Mouse (Mus musculus) forebrain, embryonic 10.5 days (tissue): ENCODE measurements around the gene Cldn13. TPM values are rescaled to one million over a fixed set of nuclear protein-coding genes. Genes with fewer than 3 reads are reported as not detected.
"Not testable (repeated sequence)": the region's sequence is repeated elsewhere in the genome, so short reads cannot be mapped to it uniquely, and the experiment has no call there.

Source experiments
- DNase-seq: peaks from one replicate; pipeline ENCODE4 v3.0.0-alpha.2; 2017; ENCODE audit warnings: low spot score; ENCODE audit errors: extremely low spot score
- H3K27ac ChIP-seq: fragments of 300-500 bp; sonication (generic); 2 replicates; pipeline ENCODE4 v1.5.1; 2016; ENCODE audit warnings: mild to moderate bottlenecking
- H3K27me3 ChIP-seq: fragments of 300-500 bp; sonication (generic); 2 replicates; pipeline ENCODE4 v1.6.1; 2016; ENCODE audit warnings: mild to moderate bottlenecking; ENCODE audit not compliant: poor library complexity, severe bottlenecking
- H3K36me3 ChIP-seq: fragments of 300-500 bp; sonication (generic); replicated peaks from 2 replicates; pipeline ENCODE4 v1.6.1; 2016; ENCODE audit warnings: mild to moderate bottlenecking, moderate library complexity
- H3K4me1 ChIP-seq: fragments of 300-500 bp; sonication (generic); 2 replicates; pipeline ENCODE4 v1.6.1; 2016
- H3K4me3 ChIP-seq: fragments of 300-500 bp; sonication (generic); 2 replicates; pipeline ENCODE4 v1.5.1; 2016; ENCODE audit warnings: mild to moderate bottlenecking, moderate library complexity
- H3K9me3 ChIP-seq: fragments of 300-500 bp; sonication (generic); 2 replicates; pipeline ENCODE4 v1.6.1; 2016; ENCODE audit warnings: mild to moderate bottlenecking, moderate library complexity
- WGBS: fragments of 180-500 bp; shearing (Covaris S2); methylation state at CpG from one replicate; pipeline ENCODE4 v1.1.7; 2016; 5-methylcytosine and 5-hydroxymethylcytosine counted together
- polyA plus RNA-seq: library from polyadenylated mRNA; unstranded; fragments of >200 nt; fragmentation: Nextera tagmentation; extraction: Ambion mirVana; gene quantifications from 2 replicates; pipeline ENCODE4 v1.2.1, GENCODE M21; 2016

Cldn13 gene
- polyA plus RNA-seq, 1 experiment from 2014 or later = 4.9 TPM

DNA sequence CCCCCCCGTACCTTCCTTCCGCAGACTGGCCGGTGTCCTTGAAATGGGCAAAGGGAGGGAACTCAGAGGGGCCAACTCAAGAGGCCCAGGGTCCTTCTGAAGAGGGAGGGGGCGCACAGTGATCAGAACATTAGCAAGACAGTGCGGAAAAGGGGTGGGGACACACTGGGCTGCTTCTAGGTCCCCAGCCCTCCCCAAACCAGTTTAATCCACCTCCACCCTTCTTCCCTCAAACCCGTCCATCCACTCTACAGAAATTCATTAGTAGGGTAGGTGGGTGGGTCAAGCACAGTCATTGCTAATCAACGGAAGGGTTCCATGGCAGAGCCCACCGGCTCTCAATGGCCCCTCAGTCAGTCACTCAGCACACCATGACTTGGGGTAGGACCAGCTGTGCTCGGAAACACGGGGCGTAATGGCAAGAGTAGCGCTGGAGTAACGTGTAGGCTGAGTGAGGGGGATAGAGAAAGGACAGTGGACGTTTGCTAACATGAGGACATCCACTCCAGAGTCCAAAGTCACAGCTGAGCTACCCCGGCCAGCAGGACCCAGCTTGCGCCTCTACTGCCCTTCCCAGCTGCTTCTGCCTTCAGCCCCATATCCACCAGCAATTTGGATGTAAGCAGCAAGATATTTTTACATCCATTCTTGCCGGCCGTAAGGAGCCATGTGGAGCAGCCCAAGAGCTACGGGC lies 30.1 kb upstream of the Cldn13 start:
- no peaks in the 10 kb centered on the region for H3K9me3 ChIP-seq
- DNase-seq = no peak
- H3K4me1 ChIP-seq = peaks cover 25% of the 10 kb centered on the region
- 0 out of 2 replicates have a peak overlapping the region, but pooled peaks have one; percentile 15 for H3K27ac ChIP-seq
- 41% methylated on average over 18 of the region's 19 CpGs for WGBS
- H3K4me3 ChIP-seq = peak overlapping the region; percentile 37
- H3K27me3 ChIP-seq = peaks cover 50% of the 10 kb centered on the region
- no peaks in the 10 kb centered on the region for H3K36me3 ChIP-seq

DNA sequence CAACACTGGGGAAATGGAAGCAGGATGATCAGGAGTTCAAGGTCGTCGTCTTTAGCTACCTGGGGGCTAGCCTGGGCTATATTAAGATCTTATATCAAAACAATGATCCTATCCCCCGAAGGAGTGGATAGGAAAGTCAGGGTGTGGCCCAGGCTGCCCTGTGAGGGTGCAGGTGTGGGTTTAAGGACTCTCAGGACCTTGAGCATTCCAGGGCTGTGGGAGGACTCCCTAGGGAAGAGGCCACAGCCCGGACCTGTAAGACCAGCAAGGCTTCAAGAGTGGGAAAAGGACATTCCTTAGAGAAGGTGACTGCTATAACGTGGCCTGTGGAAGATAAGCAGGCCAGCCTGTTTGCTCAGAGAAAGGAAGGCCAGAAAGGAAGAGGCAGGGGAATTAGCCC lies 28.9 kb upstream of the Cldn13 start:
- Histone ChIP-seq H3K9me3 (no peaks in the 10 kb centered on the region), H3K36me3 (no peaks in the 10 kb centered on the region), H3K27me3 (peaks cover 50% of the 10 kb centered on the region), H3K27ac (no peak overlapping the region), H3K4me3 (no peak overlapping the region), H3K4me1 (peaks cover 25% of the 10 kb centered on the region)
- no peak for DNase-seq
- 83% methylated on average over 5 of the region's 5 CpGs for WGBS

DNA sequence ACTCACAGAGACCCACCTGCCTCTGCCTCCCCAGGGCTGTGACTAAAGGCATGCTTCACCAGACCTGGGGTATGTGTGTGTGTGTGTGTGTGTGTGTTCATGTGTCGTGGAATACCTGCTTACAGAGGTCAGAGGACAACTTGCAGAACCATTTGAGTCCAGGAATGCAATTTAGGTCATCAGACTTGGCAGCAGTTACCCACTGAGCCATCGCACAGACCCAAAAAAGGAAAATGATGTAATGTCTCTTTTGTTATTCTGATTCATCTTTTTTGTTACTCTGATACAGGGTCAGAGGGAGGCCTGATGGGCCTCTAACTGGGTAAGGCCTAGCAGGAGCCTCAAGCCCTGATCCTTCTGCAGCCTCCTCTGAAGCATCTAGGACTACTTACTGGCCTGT lies 27.4 kb upstream of the Cldn13 start:
- Histone ChIP-seq H3K4me3 (no peak overlapping the region), H3K27me3 (peaks cover 39% of the 10 kb centered on the region), H3K27ac (no peak overlapping the region), H3K4me1 (peaks cover 20% of the 10 kb centered on the region), H3K36me3 (no peaks in the 10 kb centered on the region), H3K9me3 (no peaks in the 10 kb centered on the region)
- DNase-seq = no peak
- 83% methylated on average over 2 of the region's 2 CpGs for WGBS

DNA sequence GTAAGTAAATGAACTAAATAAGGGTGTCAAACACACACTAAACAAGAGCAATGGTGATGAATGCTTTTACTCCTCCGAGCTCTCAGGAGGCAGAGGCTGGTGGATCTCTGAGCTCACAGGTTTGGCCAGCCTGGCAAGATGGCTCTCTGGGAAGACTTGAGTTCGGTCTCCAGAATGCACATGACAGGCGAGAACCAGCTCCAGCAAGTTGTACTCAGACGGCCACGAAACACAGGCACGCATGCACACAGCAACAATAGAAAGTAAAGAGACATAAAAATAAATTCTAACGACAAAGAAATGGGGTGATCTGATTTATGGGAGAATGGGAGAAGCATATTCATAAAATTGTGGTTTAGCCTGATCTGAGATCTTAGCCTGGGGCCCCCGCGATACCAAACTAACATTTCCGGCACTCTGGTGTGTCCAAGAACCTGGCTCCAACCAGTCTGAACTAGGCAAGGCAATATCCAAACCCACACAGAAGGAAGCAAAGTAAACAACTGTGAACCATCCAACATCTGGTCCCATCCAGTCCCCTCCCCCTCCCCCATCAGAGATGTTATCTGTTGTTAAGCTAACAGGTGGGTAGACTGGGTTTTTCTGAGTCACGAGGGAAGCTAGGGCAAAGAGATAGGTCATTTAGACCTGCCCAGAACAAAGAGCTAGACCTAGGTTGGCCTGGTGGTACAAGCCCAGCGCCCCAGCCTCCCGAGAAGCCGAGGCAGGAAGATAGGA lies 26.3 kb upstream of the Cldn13 start:
- Histone ChIP-seq H3K27ac (no peak overlapping the region), H3K9me3 (no peaks in the 10 kb centered on the region), H3K27me3 (peaks cover 28% of the 10 kb centered on the region), H3K4me3 (no peak overlapping the region), H3K4me1 (peaks cover 9% of the 10 kb centered on the region), H3K36me3 (no peaks in the 10 kb centered on the region)
- 90% methylated on average over 14 of the region's 14 CpGs for WGBS
- DNase-seq = no peak

DNA sequence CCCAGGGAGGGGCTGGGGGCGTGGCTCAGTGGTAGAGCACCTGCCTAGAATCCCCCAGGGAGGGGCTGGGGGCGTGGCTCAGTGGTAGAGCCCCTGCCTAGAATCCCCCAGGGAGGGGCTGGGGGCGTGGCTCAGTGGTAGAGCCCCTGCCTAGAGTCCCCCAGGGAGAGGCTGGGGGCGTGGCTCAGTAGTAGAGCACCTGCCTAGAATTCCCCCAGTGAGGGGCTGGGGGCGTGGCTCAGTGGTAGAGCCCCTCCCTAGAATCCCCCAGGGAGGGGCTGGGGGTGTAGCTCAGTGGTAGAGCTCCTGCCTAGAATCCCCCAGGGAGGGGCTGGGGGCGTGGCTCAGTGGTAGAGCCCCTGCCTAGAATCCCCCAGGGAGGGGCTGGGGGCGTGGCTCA lies 24.2 kb upstream of the Cldn13 start:
- not testable (repeated sequence) for H3K27ac ChIP-seq, H3K36me3 ChIP-seq, DNase-seq, H3K9me3 ChIP-seq, H3K27me3 ChIP-seq, H3K4me1 ChIP-seq, H3K4me3 ChIP-seq
- 93% methylated on average over 3 of the region's 7 CpGs for WGBS

DNA sequence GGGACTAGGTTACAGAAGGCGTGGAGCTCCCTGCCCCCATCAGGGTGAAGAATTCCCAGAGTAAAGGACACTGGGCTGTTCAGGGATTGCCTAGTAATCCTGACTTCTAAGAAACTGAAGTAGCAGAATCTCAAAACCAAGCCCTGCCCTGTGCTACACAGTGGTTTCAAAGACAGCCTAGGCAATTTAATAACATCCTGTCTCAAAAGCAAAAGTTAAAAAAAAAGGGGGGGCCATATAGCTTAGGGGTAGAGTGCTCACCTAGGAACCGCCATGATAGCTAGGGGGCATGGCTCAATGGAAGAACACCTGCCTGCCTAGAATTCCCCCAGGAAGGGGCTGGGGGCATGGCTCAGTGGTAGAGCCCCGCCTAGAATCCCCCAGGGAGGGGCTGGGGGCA lies 23.7 kb upstream of the Cldn13 start:
- Histone ChIP-seq H3K9me3 (no peaks in the 10 kb centered on the region), H3K4me3 (no peak overlapping the region), H3K4me1 (no peaks in the 10 kb centered on the region), H3K27ac (no peak overlapping the region), H3K36me3 (peaks cover 4% of the 10 kb centered on the region; the same call in 1 of the 2 replicates), H3K27me3 (0 out of 2 replicates have a peak, but pooled peaks cover 2% of the 10 kb centered on the region)
- 79% methylated on average over 3 of the region's 3 CpGs for WGBS
- DNase-seq = no peak

DNA sequence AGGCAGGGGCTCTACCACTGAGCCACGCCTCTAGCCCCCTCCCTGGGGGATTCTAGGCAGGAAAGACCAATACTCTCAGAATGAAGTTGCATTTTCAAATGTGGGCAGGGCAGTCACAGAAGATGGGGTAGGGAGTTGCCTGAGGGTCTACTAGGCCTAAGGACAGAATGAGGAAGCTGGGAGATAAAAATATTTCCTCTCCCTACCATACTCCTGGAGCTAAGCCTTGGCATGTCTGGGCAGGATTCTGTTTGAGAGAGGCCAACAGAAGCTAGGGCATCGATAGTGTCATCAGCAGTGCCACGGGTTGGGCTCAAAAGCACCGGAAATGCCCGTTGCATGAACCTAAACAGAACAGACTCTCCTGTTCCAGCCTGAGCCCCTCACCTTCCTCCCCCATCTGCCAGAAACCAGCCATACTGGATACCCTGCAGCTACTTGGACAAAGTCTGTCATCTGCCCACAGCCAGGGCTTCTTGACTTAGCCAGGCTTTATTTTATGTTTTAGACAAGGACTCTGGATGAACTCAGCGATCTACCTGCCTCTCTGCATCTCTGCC lies 21.4 kb upstream of the Cldn13 start:
- WGBS = 90% methylated on average over 6 of the region's 6 CpGs
- no peaks in the 10 kb centered on the region for H3K9me3 ChIP-seq
- H3K27ac ChIP-seq = no peak overlapping the region
- H3K4me3 ChIP-seq = no peak overlapping the region
- H3K4me1 ChIP-seq = peaks cover 13% of the 10 kb centered on the region
- peaks cover 10% of the 10 kb centered on the region for H3K36me3 ChIP-seq
- no peak for DNase-seq
- H3K27me3 ChIP-seq = no peaks in the 10 kb centered on the region

DNA sequence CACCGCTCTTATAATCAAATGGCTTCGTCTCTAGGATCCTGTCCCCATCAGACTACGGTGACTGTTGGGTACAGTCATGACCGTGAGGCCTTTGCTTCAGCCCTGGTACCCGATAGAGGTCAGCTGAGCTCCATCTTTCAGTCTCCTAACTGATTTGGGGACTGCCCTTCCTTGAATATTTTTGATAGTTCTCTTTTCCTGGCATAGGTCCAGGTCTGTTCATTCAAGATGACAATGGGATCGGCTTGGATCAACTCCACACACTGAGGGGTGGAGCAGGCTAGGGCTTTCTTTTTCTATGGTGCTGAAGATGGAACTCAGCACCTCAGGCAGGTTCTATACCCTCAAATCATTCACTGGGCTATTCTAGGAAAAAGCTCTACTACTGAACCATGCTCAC lies 20.7 kb upstream of the Cldn13 start:
- Histone ChIP-seq H3K9me3 (no peaks in the 10 kb centered on the region), H3K36me3 (peaks cover 10% of the 10 kb centered on the region), H3K4me1 (peaks cover 15% of the 10 kb centered on the region), H3K4me3 (no peak overlapping the region), H3K27me3 (no peaks in the 10 kb centered on the region), H3K27ac (no peak overlapping the region)
- 91% methylated on average over 6 of the region's 6 CpGs for WGBS
- DNase-seq = no peak

DNA sequence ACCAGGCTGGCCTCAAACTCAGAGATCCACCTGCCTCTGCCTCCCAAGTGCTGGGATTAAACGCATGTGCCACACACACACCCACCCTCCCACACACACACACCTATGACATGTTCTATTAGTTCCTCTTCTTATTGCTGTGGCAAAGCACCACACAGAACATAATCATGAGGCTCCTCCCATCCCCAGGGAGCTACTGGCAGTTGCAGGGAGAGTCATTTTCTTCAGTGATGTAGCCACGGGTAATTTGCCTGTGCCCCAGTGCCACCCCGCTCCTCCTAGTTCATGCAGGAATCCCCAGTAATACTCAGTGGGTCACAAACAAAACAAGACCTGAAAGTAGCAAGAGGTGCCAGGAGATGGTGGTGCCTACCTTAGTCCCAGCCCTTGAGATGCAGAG lies 19.3 kb upstream of the Cldn13 start:
- no peak overlapping the region for H3K4me3 ChIP-seq

DNA sequence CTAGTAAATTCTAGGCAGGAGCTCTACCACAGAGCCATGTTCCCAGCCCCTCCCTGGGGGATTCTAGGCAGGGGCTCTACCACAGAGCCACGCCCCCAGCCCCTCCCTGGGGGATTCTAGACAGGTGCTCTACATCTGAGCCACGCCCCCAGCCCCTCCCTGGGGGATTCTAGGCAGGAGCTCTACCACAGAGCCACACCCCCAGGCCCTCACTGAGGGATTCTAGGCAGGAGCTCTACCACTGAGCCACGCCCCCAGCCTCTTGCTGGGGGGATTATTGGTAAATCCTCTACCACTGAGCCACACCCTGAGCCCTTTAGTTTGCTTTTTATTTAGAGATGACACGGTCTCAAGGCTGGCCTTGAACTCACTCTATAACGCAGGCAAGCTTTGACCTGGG lies 18.4 kb upstream of the Cldn13 start:
- H3K4me3 ChIP-seq, H3K27me3 ChIP-seq, DNase-seq, H3K9me3 ChIP-seq, H3K36me3 ChIP-seq, H3K27ac ChIP-seq: not testable (repeated sequence)
- 94% methylated on average over 5 of the region's 5 CpGs for WGBS
- H3K4me1 ChIP-seq = peaks cover 15% of the 10 kb centered on the region

More for the DNA sequence above, 19.3 kb upstream of the Cldn13 start:
- Histone ChIP-seq H3K36me3 (peaks cover 10% of the 10 kb centered on the region), H3K9me3 (no peaks in the 10 kb centered on the region), H3K4me1 (peaks cover 15% of the 10 kb centered on the region), H3K27ac (no peak overlapping the region), H3K27me3 (no peaks in the 10 kb centered on the region)
- no peak for DNase-seq
- WGBS = 92% methylated on average over 3 of the region's 3 CpGs

DNA sequence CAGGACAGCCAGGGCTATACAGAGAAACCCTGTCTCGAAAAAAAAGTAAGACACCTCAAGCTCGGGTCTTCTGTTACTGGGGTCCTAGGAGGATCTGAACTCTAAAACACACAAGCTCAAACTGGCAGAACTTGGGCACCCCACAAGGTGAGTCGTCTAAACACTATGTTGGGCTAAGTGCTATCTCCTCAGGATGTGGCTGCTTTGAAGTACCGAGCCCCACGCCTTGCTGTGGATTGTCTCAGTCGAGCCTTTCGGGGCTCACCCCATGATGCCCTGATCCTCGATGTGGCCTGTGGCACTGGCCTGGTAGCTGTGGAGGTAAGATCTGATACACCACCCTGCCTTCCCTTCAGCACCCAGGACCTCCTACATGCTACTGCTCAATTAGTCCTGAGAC lies 18.0 kb upstream of the Cldn13 start:
- Histone ChIP-seq H3K4me1 (peaks cover 15% of the 10 kb centered on the region), H3K27me3 (no peaks in the 10 kb centered on the region), H3K4me3 (no peak overlapping the region; the same call in 1 of the 2 replicates), H3K36me3 (peaks cover 10% of the 10 kb centered on the region), H3K27ac (no peak overlapping the region), H3K9me3 (no peaks in the 10 kb centered on the region)
- DNase-seq = no peak
- 94% methylated on average over 8 of the region's 8 CpGs for WGBS

DNA sequence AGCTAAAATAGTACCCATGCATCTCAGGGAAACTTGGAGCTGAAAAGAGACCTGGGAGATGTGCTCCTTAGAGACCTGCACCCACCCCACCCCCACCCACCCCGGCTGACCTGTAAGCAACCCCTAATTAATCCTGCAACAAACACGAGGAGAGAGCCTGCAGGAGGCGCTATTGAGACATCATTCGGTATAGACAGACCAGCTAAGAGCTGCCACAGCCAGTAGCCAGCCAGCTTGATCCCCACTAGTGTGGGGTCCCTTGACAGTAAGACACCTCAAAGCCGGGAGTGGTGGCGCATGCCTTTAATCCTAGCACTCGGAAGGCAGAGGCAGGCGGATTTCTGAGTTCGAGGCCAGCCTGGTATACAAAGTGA lies 17.6 kb upstream of the Cldn13 start:
- Histone ChIP-seq H3K27ac (peak overlapping the region; percentile 88), H3K4me1 (peaks cover 15% of the 10 kb centered on the region), H3K4me3 (peak overlapping the region; percentile 78), H3K9me3 (no peaks in the 10 kb centered on the region), H3K36me3 (peaks cover 10% of the 10 kb centered on the region), H3K27me3 (no peaks in the 10 kb centered on the region)
- DNase-seq = peak; percentile 53
- 52% methylated on average over 9 of the region's 9 CpGs for WGBS
